Mouse (Mus musculus) urinary bladder, adult 18-20 months (tissue): ENCODE results near the gene Arhgap45.
"Not testable (repeated sequence)": the region's sequence is repeated elsewhere in the genome, so short reads cannot be mapped to it uniquely, and the experiment has no call there.

Experiments used
- DNase-seq, 2 experiments: peaks; one replicate each; pipeline ENCODE4 v3.0.0; 2022; ENCODE audit warnings: low spot score in 2 of 2, mixed read lengths in 2 of 2

Gene Arhgap45

GRCm38 (mm10) chr10:80033511-80034391 is 17.3 kb downstream of the Arhgap45 start:
- peak in 1 of 2 experiments; percentile 37 for DNase-seq

DNA sequence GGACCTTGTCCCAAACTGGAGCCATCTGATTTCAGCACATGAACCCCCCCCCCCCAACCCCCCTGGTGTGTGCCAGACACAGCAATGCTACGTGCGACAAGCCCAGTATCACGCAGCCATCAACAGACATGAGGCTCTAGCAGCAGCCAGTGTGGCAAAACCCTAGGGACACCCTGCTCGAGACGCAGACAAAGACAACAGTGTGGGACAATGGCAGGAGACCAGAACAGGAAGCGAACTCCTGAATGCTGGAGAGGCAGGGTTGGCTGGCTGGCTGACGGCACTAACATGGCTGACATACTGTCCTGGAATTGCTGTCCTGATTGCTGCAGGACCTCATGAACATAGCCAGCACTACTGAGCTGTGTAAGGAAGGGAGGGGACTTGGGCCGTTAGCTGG is 18.7 kb downstream of the Arhgap45 start:
- no peak for DNase-seq

DNA sequence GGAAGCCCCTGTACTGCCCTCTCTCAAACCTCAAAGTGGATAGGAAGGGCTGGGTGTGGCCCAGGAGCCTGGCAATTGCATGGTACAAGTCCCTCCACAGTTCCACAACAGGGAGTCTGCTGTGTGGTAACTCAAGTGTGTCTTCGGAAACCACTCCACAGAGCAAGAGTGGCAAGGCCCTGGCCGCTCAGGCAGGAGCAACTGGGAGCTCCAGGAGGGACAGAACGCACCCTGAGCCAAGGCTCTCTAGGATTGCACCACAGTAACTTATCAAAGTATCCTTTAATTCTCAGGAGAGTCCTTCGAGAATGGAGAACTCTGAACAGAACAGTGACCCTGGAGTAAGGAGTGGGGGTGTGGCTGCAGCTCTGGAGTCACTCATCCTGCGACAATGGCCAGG is 19.2 kb downstream of the Arhgap45 start:
- DNase-seq = no peak

DNA sequence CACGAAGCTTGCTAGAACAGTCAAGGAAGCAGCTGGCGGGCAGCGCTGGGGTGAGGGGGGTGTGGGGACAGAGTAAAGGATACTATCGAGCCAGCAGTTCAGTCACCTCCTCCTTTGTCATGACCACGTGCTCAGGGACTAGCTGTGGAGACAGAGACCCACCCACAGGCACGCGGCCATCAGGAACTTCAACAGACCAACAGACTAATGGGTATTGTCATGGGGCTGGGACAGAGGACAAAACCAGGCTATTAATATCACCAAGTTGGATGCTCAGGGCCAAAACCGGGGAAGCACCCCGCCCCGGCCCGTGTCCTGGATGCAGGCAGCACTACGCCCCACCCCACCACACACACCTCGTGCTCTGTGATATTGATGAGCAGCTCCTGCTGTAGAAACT is 20.4 kb downstream of the Arhgap45 start:
- DNase-seq = no peak

DNA sequence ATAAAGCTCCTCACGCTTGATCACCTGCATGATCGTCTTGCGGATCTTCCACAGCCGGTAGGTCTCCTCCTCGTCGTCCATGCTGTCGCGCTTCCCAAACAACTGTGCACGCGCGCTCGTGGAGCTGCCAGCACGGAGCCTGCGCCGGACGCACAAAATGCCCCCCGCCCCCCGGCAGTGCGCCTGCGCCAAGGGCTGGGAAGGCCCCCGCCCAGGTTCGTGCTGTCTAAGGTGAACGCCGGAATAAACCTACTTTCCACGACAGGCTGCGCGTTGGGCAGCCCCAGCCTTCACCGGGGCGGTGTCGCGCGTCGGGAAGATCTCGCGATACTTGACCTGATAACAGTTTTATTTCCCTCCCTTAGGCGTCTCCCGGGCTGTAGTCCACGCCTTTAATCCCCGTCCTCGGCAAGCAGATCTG is 23.1 kb downstream of the Arhgap45 start, which contains the start of gene Polr2e:
Gene Polr2e (minus strand): TSS at position 237 of the 421 bp plus-strand sequence.
- peak; percentile 90 to 97 for DNase-seq

- not testable (repeated sequence) for DNase-seq
These were observed 25.1 kb downstream of the Arhgap45 start for GRCm38 (mm10) chr10:80041409-80042060.

DNA sequence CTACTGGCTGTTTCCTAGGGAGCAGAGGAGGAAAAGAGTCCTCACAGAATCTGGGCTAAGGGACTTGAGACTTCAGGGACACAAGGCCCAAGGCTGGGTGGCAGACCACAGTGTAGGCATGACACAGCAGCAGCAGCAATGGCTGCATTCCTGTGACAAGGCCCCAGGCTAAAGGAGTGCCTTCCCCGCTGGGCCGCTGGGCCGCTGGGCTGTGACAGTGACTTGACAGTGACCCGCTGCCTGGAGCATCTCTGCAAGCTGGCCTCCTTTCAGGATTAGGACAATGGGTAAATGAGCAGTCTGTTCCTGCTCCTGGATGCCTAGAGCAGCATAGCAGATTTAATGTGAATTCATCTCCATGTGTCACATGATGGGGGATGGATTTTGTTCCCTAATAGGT is 27.6 kb downstream of the Arhgap45 start:
- DNase-seq = no peak

DNA sequence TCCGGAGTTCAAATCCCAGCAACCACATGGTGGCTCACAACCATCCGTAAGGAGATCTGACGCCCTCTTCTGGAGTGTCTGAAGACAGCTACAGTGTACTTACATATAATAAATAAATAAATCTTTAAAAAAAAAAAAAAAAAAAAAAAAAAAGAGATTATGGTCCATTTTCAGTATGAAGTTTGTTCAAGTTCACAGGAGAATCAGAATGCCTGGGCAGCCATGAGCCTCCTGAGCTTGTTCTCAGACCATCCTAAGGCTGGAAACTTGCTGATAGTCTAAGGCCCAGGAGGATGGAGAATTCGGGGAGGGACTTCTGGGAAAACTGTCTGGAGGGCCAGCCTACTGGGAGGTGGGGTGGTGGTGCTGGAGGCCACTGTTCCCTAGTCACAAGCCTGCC is 28.9 kb downstream of the Arhgap45 start:
- DNase-seq = not testable (repeated sequence)

- DNase-seq = no peak
These were observed 29.3 kb downstream of the Arhgap45 start for GRCm38 (mm10) chr10:80045766-80046165.

DNA sequence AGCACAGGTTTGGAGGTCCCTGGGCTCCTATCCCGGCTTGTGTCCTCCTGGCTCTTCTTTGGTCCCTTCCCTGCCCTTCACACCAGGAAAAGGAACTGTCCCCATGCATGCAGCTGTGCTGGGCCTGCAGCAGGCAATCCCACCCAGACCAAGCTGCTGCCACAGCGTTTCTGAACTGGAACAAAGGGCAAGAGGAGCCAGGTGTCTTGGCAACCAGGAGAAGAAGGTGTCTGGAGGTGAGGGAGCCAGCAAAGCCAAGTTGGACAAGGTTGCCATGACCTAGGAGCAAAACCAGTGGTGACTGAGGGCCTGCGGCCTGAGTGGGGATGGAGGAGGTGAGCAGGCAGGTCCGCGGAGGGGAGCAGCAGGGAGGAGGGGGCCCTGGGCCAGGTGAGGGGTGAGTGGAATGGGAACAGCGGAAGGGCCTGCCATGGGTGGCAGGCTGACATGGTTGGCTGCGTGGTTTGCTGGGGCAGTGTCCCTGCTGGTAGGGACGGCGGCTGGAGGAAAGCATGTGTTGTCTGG is 30.6 kb downstream of the Arhgap45 start, which contains the start of gene Gpx4:
Gene Gpx4 (plus strand): TSS at position 126 of the 525 bp plus-strand sequence.
- DNase-seq = no peak

GRCm38 (mm10) chr10:80048396-80048795 is 31.9 kb downstream of the Arhgap45 start:
- no peak for DNase-seq

- DNase-seq = no peak
These were observed 32.4 kb downstream of the Arhgap45 start for GRCm38 (mm10) chr10:80048834-80049233.

DNA sequence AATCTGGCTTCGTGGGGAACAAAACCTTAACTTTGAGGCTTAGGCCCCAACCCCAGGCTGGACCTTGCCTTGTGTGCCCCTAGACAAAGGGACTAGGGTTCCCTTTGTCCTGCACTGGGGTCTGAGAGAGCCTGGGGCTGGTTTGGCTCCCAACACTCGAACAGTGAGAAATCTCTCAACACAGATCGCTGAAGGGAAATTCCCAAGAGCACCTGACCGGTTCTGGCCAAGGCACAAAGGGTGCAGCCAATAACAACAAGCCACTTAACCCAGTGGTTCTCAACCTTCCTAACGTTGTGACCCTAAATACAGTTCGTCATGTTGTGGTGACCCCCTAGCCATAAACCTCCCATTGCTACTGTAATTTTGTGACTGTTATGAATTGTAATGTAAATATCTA is 33.8 kb downstream of the Arhgap45 start:
- no peak for DNase-seq

DNA sequence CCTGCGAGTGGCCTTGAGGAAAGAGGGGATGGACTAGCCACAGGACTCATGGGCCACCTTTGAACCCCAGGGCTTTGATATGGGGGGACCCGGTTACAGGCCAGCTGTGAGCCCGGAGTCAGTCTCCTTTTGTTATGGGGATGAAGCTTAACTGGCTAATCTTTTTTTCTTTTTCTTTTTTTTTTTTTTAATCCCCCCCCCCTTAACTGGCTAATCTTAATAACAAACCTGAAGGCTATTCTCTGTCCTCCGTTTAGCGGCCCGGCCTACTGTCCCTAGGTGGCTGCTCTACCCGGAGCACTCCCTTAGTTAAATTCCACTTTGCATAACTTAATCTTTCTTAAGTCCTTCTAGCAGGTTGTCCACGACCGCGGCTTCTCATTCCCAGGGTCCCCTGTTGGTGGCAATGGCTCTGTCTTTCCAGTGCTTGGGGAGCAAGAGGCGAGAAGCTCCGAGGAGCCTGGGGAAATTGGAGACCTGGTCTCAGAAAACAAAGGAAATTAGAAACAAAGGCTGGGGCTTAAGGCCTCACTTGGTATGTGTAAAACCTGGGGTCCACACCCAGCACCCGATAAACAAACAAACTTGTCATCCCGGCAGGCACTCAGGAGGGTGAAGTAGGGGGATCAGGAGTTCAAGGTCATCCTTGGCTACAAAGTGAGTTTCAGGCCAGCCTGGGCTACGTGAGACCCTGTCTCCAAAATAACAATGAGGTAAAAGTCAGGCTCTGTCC is 34.6 kb downstream of the Arhgap45 start:
- no peak for DNase-seq

DNA sequence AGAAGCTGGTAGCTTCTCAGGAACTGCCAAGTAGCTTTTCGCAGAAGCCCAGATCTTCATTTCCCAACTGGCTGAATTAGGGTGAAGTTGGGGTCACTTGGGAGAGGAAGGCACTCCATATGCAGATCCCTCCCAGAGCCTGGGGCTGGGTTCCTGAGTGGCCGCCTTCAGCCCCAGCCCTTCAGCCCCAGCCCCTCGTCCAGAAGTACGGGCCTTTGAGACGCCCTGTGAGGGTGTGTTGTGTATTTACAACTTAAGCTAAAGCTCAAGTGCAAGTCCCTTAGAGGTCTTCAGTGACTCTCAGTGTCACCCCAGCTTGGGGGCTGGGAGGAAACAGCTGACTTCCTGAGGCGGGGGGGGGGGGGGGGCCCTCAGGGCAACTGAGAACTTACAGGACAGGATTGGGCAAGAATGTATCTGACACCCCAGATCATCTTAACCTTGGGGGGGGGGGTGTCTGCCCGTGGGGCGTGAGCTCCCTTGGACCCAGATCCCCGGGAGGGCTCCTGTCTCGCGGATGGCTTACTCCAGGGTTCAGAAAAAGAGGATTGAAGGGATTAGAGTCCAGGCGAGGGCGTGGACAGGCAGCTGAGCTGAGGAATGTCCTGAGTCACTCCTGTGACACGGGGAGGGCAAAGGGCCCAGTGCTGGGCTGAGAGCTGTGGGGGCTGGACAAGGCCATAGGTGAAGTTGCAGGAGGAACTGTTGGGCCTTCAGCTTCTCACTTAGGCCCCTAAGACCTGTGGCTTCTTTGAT is 35.3 kb downstream of the Arhgap45 start:
- DNase-seq = peak in 1 of 2 experiments; percentile 69

- DNase-seq = no peak
These were observed 35.9 kb downstream of the Arhgap45 start for GRCm38 (mm10) chr10:80052374-80052764.

GRCm38 (mm10) chr10:80053259-80053780 is 36.9 kb downstream of the Arhgap45 start:
- DNase-seq = peak; percentile 99 to 100

- DNase-seq = peak; percentile 65 to 68
These were observed 37.7 kb downstream of the Arhgap45 start for GRCm38 (mm10) chr10:80053831-80054815.

- not testable (repeated sequence) for DNase-seq
These were observed 38.5 kb downstream of the Arhgap45 start for GRCm38 (mm10) chr10:80054911-80055310.

- DNase-seq = no peak
These were observed 38.9 kb downstream of the Arhgap45 start for GRCm38 (mm10) chr10:80055364-80055763.
